Mouse (Mus musculus): ENCODE data around the gene Chst11.

Chst11 gene

GRCm38 (mm10) chr10:83178661-83179060 lies 193.4 kb downstream of the Chst11 start:
- DNase-seq (ENCODE audit: low read depth), result no peak

GRCm38 (mm10) chr10:83181831-83182572 lies 196.7 kb downstream of the Chst11 start:
- no peak for DNase-seq (ENCODE audit: low read depth)

- peak; percentile 63 for DNase-seq (ENCODE audit: low read depth)
These were observed 197.3 kb downstream of the Chst11 start for GRCm38 (mm10) chr10:83182573-83182960.

GRCm38 (mm10) chr10:83183634-83184479 lies 198.6 kb downstream of the Chst11 start:
- peak; percentile 26 for DNase-seq (ENCODE audit: low read depth)

GRCm38 (mm10) chr10:83184480-83185069 lies 199.3 kb downstream of the Chst11 start:
- no peak for DNase-seq (ENCODE audit: low read depth)

- no peak for DNase-seq (ENCODE audit: low read depth)
These were observed 199.8 kb downstream of the Chst11 start for GRCm38 (mm10) chr10:83185121-83185520.

- no peak for DNase-seq (ENCODE audit: low read depth)
These were observed 200.9 kb downstream of the Chst11 start for GRCm38 (mm10) chr10:83186167-83186566.

- DNase-seq (ENCODE audit: low read depth), result no peak
These were observed 201.7 kb downstream of the Chst11 start for GRCm38 (mm10) chr10:83186984-83187383.

GRCm38 (mm10) chr10:83189071-83189470 lies 203.8 kb downstream of the Chst11 start:
- DNase-seq (ENCODE audit: low read depth), result no peak

GRCm38 (mm10) chr10:83191476-83191875 lies 206.2 kb downstream of the Chst11 start:
- DNase-seq (ENCODE audit: low read depth), result no peak

- DNase-seq (ENCODE audit: low read depth), result no peak
These were observed 206.7 kb downstream of the Chst11 start for GRCm38 (mm10) chr10:83191982-83192381.

- DNase-seq (ENCODE audit: low read depth), result peak; percentile 69
These were observed 212.5 kb downstream of the Chst11 start for GRCm38 (mm10) chr10:83197690-83198336.

GRCm38 (mm10) chr10:83198692-83199091 lies 213.4 kb downstream of the Chst11 start:
- no peak for DNase-seq (ENCODE audit: low read depth)

GRCm38 (mm10) chr10:83199290-83199689 lies 214.0 kb downstream of the Chst11 start:
- DNase-seq (ENCODE audit: low read depth), result no peak

- DNase-seq (ENCODE audit: low read depth), result no peak
These were observed 216.2 kb downstream of the Chst11 start for GRCm38 (mm10) chr10:83201525-83201924.

GRCm38 (mm10) chr10:83202906-83203702 lies 217.8 kb downstream of the Chst11 start:
- DNase-seq (ENCODE audit: low read depth), result no peak

- DNase-seq (ENCODE audit: low read depth), result no peak
These were observed 223.1 kb downstream of the Chst11 start for GRCm38 (mm10) chr10:83208436-83208835.

- no peak for DNase-seq (ENCODE audit: low read depth)
These were observed 224.1 kb downstream of the Chst11 start for GRCm38 (mm10) chr10:83209388-83209787.

- no peak for DNase-seq (ENCODE audit: low read depth)
These were observed 224.8 kb downstream of the Chst11 start for GRCm38 (mm10) chr10:83210122-83210521.

GRCm38 (mm10) chr10:83210968-83211583 lies 225.8 kb downstream of the Chst11 start:
- no peak for DNase-seq (ENCODE audit: low read depth)

- no peak for DNase-seq (ENCODE audit: low read depth)
These were observed 227.3 kb downstream of the Chst11 start for GRCm38 (mm10) chr10:83212618-83213017.

All from induced T-regulatory cell, adult 2 months (primary cell).